Comparison of ENCODE assay signal across 43 mouse cellular contexts in genomic region chr9:39523616-39524285, GRCm38 (mm10). TPM values are rescaled to one million over a fixed set of nuclear protein-coding genes. Genes with fewer than 3 reads are reported as not detected.
DNase-seq lines count a peak whose midpoint lies in the region; ATAC-seq and TF ChIP-seq lines count a peak whose summit lies in the region.
"Had no signal": no experiment of that assay in that cellular context is flagged by ENCODE, and none has a peak within 500 bp of the region (broad histone marks: within the 10 kb centered on the region; RNA-seq: fewer than 3 reads in every experiment).

No protein-coding gene starts in this region.

- no peak for ATAC-seq in hindbrain, postnatal 0 days
- ATAC-seq in hindbrain, embryonic 16.5 days, result no peak
- no peak for ATAC-seq in lung, postnatal 0 days
- ATAC-seq: activated CD4-positive, CD25-positive, alpha-beta regulatory T cell, adult 4 months; inflammation-experienced regulatory T-cells, adult 6 months; liver, embryonic 12.5 days; liver, postnatal 0 days had no signal

- H3K27ac ChIP-seq in hindbrain, postnatal 0 days, result no peak overlapping the region
- no peak overlapping the region for H3K27ac ChIP-seq in hindbrain, embryonic 16.5 days (ENCODE audit: low read depth, low read length)
- H3K27ac ChIP-seq in lung, postnatal 0 days (ENCODE audit: low read length), result no peak overlapping the region
- H3K27ac ChIP-seq: embryonic facial prominence, embryonic 12.5 days; heart, adult 2 months; hindbrain, embryonic 13.5 days; limb, embryonic 13.5 days; liver, embryonic 12.5 days; midbrain, embryonic 12.5 days; neural tube, embryonic 15.5 days had no signal

- no peak for TF ChIP-seq CTCF in hindbrain, postnatal 0 days (IDR thresholded peaks at IDR 0.05; ENCODE audit: low read depth)
- TF ChIP-seq CTCF in lung, postnatal 0 days (IDR thresholded peaks at IDR 0.05), result no peak
- no peak for TF ChIP-seq CTCF in brain, embryonic 14.5 days (IDR thresholded peaks at IDR 0.05; ENCODE audit: borderline replicate concordance, extremely low read depth, insufficient read depth, insufficient read length)

- TF ChIP-seq POLR2A in brain, embryonic 14.5 days (IDR thresholded peaks at IDR 0.05; ENCODE audit: borderline replicate concordance, extremely low read depth, insufficient read depth, insufficient read length, poor library complexity, severe bottlenecking), result no peak

- H3K9ac ChIP-seq in hindbrain, postnatal 0 days (replicated peaks; ENCODE audit: low read length), result no peak overlapping the region
- H3K9ac ChIP-seq in hindbrain, embryonic 16.5 days (ENCODE audit: low read depth, low read length), result no peak overlapping the region
- H3K9ac ChIP-seq in lung, postnatal 0 days (replicated peaks; ENCODE audit: low read depth), result no peak overlapping the region
- H3K9ac ChIP-seq: embryonic facial prominence, embryonic 12.5 days; heart, embryonic 12.5 days; hindbrain, embryonic 13.5 days; limb, embryonic 13.5 days; liver, embryonic 12.5 days; liver, postnatal 0 days; midbrain, embryonic 12.5 days; neural tube, embryonic 15.5 days had no signal

- no peaks in the 10 kb centered on the region for H3K27me3 ChIP-seq in hindbrain, postnatal 0 days (ENCODE audit: insufficient read depth, low read length)
- no peaks in the 10 kb centered on the region for H3K27me3 ChIP-seq in hindbrain, embryonic 16.5 days (replicated peaks; ENCODE audit: control insufficient read depth, insufficient read depth, low read length)
- H3K27me3 ChIP-seq in lung, postnatal 0 days (replicated peaks; ENCODE audit: insufficient read depth, low read length), result no peaks in the 10 kb centered on the region
- H3K27me3 ChIP-seq: embryonic facial prominence, embryonic 12.5 days; heart, embryonic 12.5 days; hindbrain, embryonic 13.5 days; limb, embryonic 13.5 days; liver, embryonic 12.5 days; midbrain, embryonic 12.5 days; neural tube, embryonic 15.5 days had no signal

- WGBS in hindbrain, postnatal 0 days, result 73% methylated on average over 1 of the region's 1 CpGs
- 63% methylated on average over 1 of the region's 1 CpGs for whole genome bisulfite sequencing in hindbrain, embryonic 16.5 days
- 60% methylated on average over 1 of the region's 1 CpGs for WGBS in lung, postnatal 0 days

- no peak overlapping the region for H3K4me3 ChIP-seq in hindbrain, postnatal 0 days (ENCODE audit: low read length)
- H3K4me3 ChIP-seq in hindbrain, embryonic 16.5 days (ENCODE audit: low read length), result no peak overlapping the region
- H3K4me3 ChIP-seq in lung, postnatal 0 days (ENCODE audit: low read depth, low read length), result no peak overlapping the region
- H3K4me3 ChIP-seq: embryonic facial prominence, embryonic 12.5 days; erythroblast, embryonic 14.5 days; heart, adult 2 months; heart, embryonic 12.5 days; hindbrain, embryonic 13.5 days; limb, embryonic 13.5 days; liver, embryonic 12.5 days; midbrain, embryonic 12.5 days; neural tube, embryonic 15.5 days had no signal

- no peaks in the 10 kb centered on the region for H3K36me3 ChIP-seq in hindbrain, postnatal 0 days (ENCODE audit: insufficient read depth, low read length)
- no peaks in the 10 kb centered on the region for H3K36me3 ChIP-seq in hindbrain, embryonic 16.5 days (ENCODE audit: control insufficient read depth, insufficient read depth, low read length)
- no peaks in the 10 kb centered on the region for H3K36me3 ChIP-seq in lung, postnatal 0 days (ENCODE audit: insufficient read depth, low read length)
- H3K36me3 ChIP-seq: embryonic facial prominence, embryonic 12.5 days; heart, embryonic 12.5 days; hindbrain, embryonic 13.5 days; limb, embryonic 13.5 days; liver, embryonic 12.5 days; midbrain, embryonic 12.5 days; neural tube, embryonic 15.5 days had no signal

- no peak overlapping the region for H3K4me2 ChIP-seq in hindbrain, postnatal 0 days (ENCODE audit: low read depth, low read length)
- no peak overlapping the region for H3K4me2 ChIP-seq in hindbrain, embryonic 16.5 days (ENCODE audit: low read length)
- no peak overlapping the region for H3K4me2 ChIP-seq in lung, postnatal 0 days (replicated peaks; ENCODE audit: low read depth, low read length)
- H3K4me2 ChIP-seq: embryonic facial prominence, embryonic 12.5 days; heart, embryonic 12.5 days; hindbrain, embryonic 13.5 days; limb, embryonic 13.5 days; liver, embryonic 12.5 days; midbrain, embryonic 12.5 days; neural tube, embryonic 15.5 days had no signal

- H3K9me3 ChIP-seq in hindbrain, postnatal 0 days (ENCODE audit: low read length), result no peaks in the 10 kb centered on the region
- H3K9me3 ChIP-seq in hindbrain, embryonic 16.5 days (ENCODE audit: control insufficient read depth, low read length), result no peaks in the 10 kb centered on the region
- no peaks in the 10 kb centered on the region for H3K9me3 ChIP-seq in lung, postnatal 0 days (ENCODE audit: low read length)
- H3K9me3 ChIP-seq: embryonic facial prominence, embryonic 12.5 days; heart, embryonic 12.5 days; hindbrain, embryonic 13.5 days; limb, embryonic 13.5 days; liver, embryonic 12.5 days; midbrain, embryonic 12.5 days; neural tube, embryonic 15.5 days had no signal

- no peak for TF ChIP-seq EP300 in lung, postnatal 0 days (IDR thresholded peaks at IDR 0.05)

- no peaks in the 10 kb centered on the region for H3K4me1 ChIP-seq in hindbrain, postnatal 0 days (ENCODE audit: insufficient read depth, low read length)
- H3K4me1 ChIP-seq in hindbrain, embryonic 16.5 days (ENCODE audit: control insufficient read depth, insufficient read depth, low read depth, low read length), result no peaks in the 10 kb centered on the region
- H3K4me1 ChIP-seq in lung, postnatal 0 days (ENCODE audit: insufficient read depth, low read depth, low read length), result no peaks in the 10 kb centered on the region
- H3K4me1 ChIP-seq: embryonic facial prominence, embryonic 12.5 days; heart, embryonic 12.5 days; hindbrain, embryonic 13.5 days; limb, embryonic 13.5 days; liver, embryonic 12.5 days; midbrain, embryonic 12.5 days; neural tube, embryonic 15.5 days had no signal

- peak; percentile 22 for DNase-seq in hindbrain, postnatal 0 days (ENCODE audit: low spot score)
- DNase-seq in lung, postnatal 0 days (ENCODE audit: low spot score), result peak; percentile 19
- DNase-seq in lung, postnatal 25 days (ENCODE audit: low spot score), result no peak
- peak; percentile 11 for DNase-seq in brain, embryonic 14.5 days (ENCODE audit: low read depth)
- peak; percentile 14 for DNase-seq in lung, postnatal 10 days
- DNase-seq in kidney, postnatal 10 days, result no peak
- DNase-seq: adrenal gland, adult 2 months; adrenal gland, postnatal 36 days; B cell, adult 2 months; cerebellum, adult 8-10 months; cerebellum, postnatal 25 days; heart, adult 2 months; heart, postnatal 4 days; kidney, adult 11 months; kidney, postnatal 25 days; liver, postnatal 0 days; retina, postnatal 1 day; right cerebral cortex, postnatal 25 days; thymus, postnatal 4 days had no signal

RNA-seq across cellular contexts. Expression of gene Olfr957, which starts 8.1 kb away (rescaled TPM):
- not detected in 2 replicates for total RNA-seq in hindbrain, postnatal 0 days (2014; rRNA removed)
- polyA plus RNA-seq in hindbrain, postnatal 0 days (2015; fragmentation: Nextera tagmentation; extraction: Ambion mirVana), result not detected in 2 replicates
- not detected in 2 replicates for polyA plus RNA-seq in hindbrain, embryonic 16.5 days (2015; fragmentation: Nextera tagmentation; extraction: Ambion mirVana)
- not detected in 2 replicates for polyA plus RNA-seq in lung, postnatal 0 days (2015; fragmentation: Nextera tagmentation; extraction: Ambion mirVana)
- polyA plus RNA-seq in brain, embryonic 14.5 days (2012; rRNA removed), result not detected in 2 replicates
- total RNA-seq: adrenal gland, adult 2 months; adrenal gland, postnatal 36 days; gastrocnemius, adult 18-20 months; gastrocnemius, postnatal 4 days; heart, adult 2 months; heart, postnatal 4 days; layer of hippocampus, adult 18-20 months; layer of hippocampus, postnatal 10 days; left cerebral cortex, adult 18-20 months; left cerebral cortex, postnatal 25 days; megakaryocyte, adult 5-6 weeks had no signal
- polyA plus RNA-seq: activated CD4-positive, CD25-positive, alpha-beta regulatory T cell, adult 4 months; adrenal gland, adult 2 months; embryonic facial prominence, embryonic 12.5 days; erythroblast, embryonic 14.5 days; forebrain, embryonic 11.5 days; frontal cortex, adult 2 months; heart, adult 2 months; heart, embryonic 12.5 days; heart, postnatal 0 days; hindbrain, embryonic 13.5 days; inflammation-experienced regulatory T-cells, adult 6 months; kidney, embryonic 14.5 days; limb, embryonic 13.5 days; liver, embryonic 12.5 days; liver, postnatal 0 days; midbrain, embryonic 12.5 days; neural tube, embryonic 15.5 days; spleen, adult 2 months; thymus, postnatal 0 days had no signal

RNA-seq across cellular contexts. Expression of gene Olfr44, which starts 30.0 kb away (rescaled TPM):
- total RNA-seq in hindbrain, postnatal 0 days (2014; rRNA removed), result not detected in 2 replicates
- polyA plus RNA-seq in hindbrain, postnatal 0 days (2015; fragmentation: Nextera tagmentation; extraction: Ambion mirVana), result not detected in 2 replicates
- polyA plus RNA-seq in hindbrain, embryonic 16.5 days (2015; fragmentation: Nextera tagmentation; extraction: Ambion mirVana), result not detected in 2 replicates
- not detected in 2 replicates for polyA plus RNA-seq in lung, postnatal 0 days (2015; fragmentation: Nextera tagmentation; extraction: Ambion mirVana)
- not detected in 2 replicates for polyA plus RNA-seq in brain, embryonic 14.5 days (2012; rRNA removed)
- total RNA-seq: adrenal gland, adult 2 months; adrenal gland, postnatal 36 days; gastrocnemius, adult 18-20 months; gastrocnemius, postnatal 4 days; heart, adult 2 months; heart, postnatal 4 days; layer of hippocampus, adult 18-20 months; layer of hippocampus, postnatal 10 days; left cerebral cortex, adult 18-20 months; left cerebral cortex, postnatal 25 days; megakaryocyte, adult 5-6 weeks had no signal
- polyA plus RNA-seq: activated CD4-positive, CD25-positive, alpha-beta regulatory T cell, adult 4 months; adrenal gland, adult 2 months; embryonic facial prominence, embryonic 12.5 days; erythroblast, embryonic 14.5 days; forebrain, embryonic 11.5 days; frontal cortex, adult 2 months; heart, adult 2 months; heart, embryonic 12.5 days; heart, postnatal 0 days; hindbrain, embryonic 13.5 days; inflammation-experienced regulatory T-cells, adult 6 months; kidney, embryonic 14.5 days; limb, embryonic 13.5 days; liver, embryonic 12.5 days; liver, postnatal 0 days; midbrain, embryonic 12.5 days; neural tube, embryonic 15.5 days; spleen, adult 2 months; thymus, postnatal 0 days had no signal

RNA-seq across cellular contexts. Expression of gene Olfr958, which starts 30.1 kb away (rescaled TPM):
- not detected in 2 replicates for total RNA-seq in hindbrain, postnatal 0 days (2014; rRNA removed)
- not detected in 2 replicates for polyA plus RNA-seq in hindbrain, postnatal 0 days (2015; fragmentation: Nextera tagmentation; extraction: Ambion mirVana)
- not detected in 2 replicates for polyA plus RNA-seq in hindbrain, embryonic 16.5 days (2015; fragmentation: Nextera tagmentation; extraction: Ambion mirVana)
- polyA plus RNA-seq in lung, postnatal 0 days (2015; fragmentation: Nextera tagmentation; extraction: Ambion mirVana), result not detected in 2 replicates
- not detected in 2 replicates for polyA plus RNA-seq in brain, embryonic 14.5 days (2012; rRNA removed)
- total RNA-seq: adrenal gland, adult 2 months; adrenal gland, postnatal 36 days; gastrocnemius, adult 18-20 months; gastrocnemius, postnatal 4 days; heart, adult 2 months; heart, postnatal 4 days; layer of hippocampus, adult 18-20 months; layer of hippocampus, postnatal 10 days; left cerebral cortex, adult 18-20 months; left cerebral cortex, postnatal 25 days; megakaryocyte, adult 5-6 weeks had no signal
- polyA plus RNA-seq: activated CD4-positive, CD25-positive, alpha-beta regulatory T cell, adult 4 months; adrenal gland, adult 2 months; embryonic facial prominence, embryonic 12.5 days; erythroblast, embryonic 14.5 days; forebrain, embryonic 11.5 days; frontal cortex, adult 2 months; heart, adult 2 months; heart, embryonic 12.5 days; heart, postnatal 0 days; hindbrain, embryonic 13.5 days; inflammation-experienced regulatory T-cells, adult 6 months; kidney, embryonic 14.5 days; limb, embryonic 13.5 days; liver, embryonic 12.5 days; liver, postnatal 0 days; midbrain, embryonic 12.5 days; neural tube, embryonic 15.5 days; spleen, adult 2 months; thymus, postnatal 0 days had no signal

RNA-seq across cellular contexts. Expression of gene Olfr959, which starts 51.6 kb away (rescaled TPM):
- total RNA-seq in hindbrain, postnatal 0 days (2014; rRNA removed), result 3.6 TPM in 1 of 2 replicates, not detected in the other
- not detected in 2 replicates for polyA plus RNA-seq in hindbrain, postnatal 0 days (2015; fragmentation: Nextera tagmentation; extraction: Ambion mirVana)
- polyA plus RNA-seq in hindbrain, embryonic 16.5 days (2015; fragmentation: Nextera tagmentation; extraction: Ambion mirVana), result not detected in 2 replicates
- not detected in 2 replicates for polyA plus RNA-seq in lung, postnatal 0 days (2015; fragmentation: Nextera tagmentation; extraction: Ambion mirVana)
- not detected in 2 replicates for polyA plus RNA-seq in brain, embryonic 14.5 days (2012; rRNA removed)
- total RNA-seq: adrenal gland, adult 2 months; adrenal gland, postnatal 36 days; gastrocnemius, adult 18-20 months; gastrocnemius, postnatal 4 days; heart, adult 2 months; heart, postnatal 4 days; layer of hippocampus, adult 18-20 months; layer of hippocampus, postnatal 10 days; left cerebral cortex, adult 18-20 months; left cerebral cortex, postnatal 25 days; megakaryocyte, adult 5-6 weeks had no signal
- polyA plus RNA-seq: activated CD4-positive, CD25-positive, alpha-beta regulatory T cell, adult 4 months; adrenal gland, adult 2 months; embryonic facial prominence, embryonic 12.5 days; erythroblast, embryonic 14.5 days; forebrain, embryonic 11.5 days; frontal cortex, adult 2 months; heart, adult 2 months; heart, embryonic 12.5 days; heart, postnatal 0 days; hindbrain, embryonic 13.5 days; inflammation-experienced regulatory T-cells, adult 6 months; kidney, embryonic 14.5 days; limb, embryonic 13.5 days; liver, embryonic 12.5 days; liver, postnatal 0 days; midbrain, embryonic 12.5 days; spleen, adult 2 months; thymus, postnatal 0 days had no signal

RNA-seq across cellular contexts. Expression of gene Olfr955, which starts 52.0 kb away (rescaled TPM):
- not detected in 2 replicates for total RNA-seq in hindbrain, postnatal 0 days (2014; rRNA removed)
- polyA plus RNA-seq in hindbrain, postnatal 0 days (2015; fragmentation: Nextera tagmentation; extraction: Ambion mirVana), result not detected in 2 replicates
- polyA plus RNA-seq in hindbrain, embryonic 16.5 days (2015; fragmentation: Nextera tagmentation; extraction: Ambion mirVana), result not detected in 2 replicates
- not detected in 2 replicates for polyA plus RNA-seq in lung, postnatal 0 days (2015; fragmentation: Nextera tagmentation; extraction: Ambion mirVana)
- polyA plus RNA-seq in brain, embryonic 14.5 days (2012; rRNA removed), result not detected in 2 replicates
- total RNA-seq: adrenal gland, adult 2 months; adrenal gland, postnatal 36 days; gastrocnemius, adult 18-20 months; gastrocnemius, postnatal 4 days; heart, adult 2 months; heart, postnatal 4 days; layer of hippocampus, adult 18-20 months; layer of hippocampus, postnatal 10 days; left cerebral cortex, adult 18-20 months; left cerebral cortex, postnatal 25 days; megakaryocyte, adult 5-6 weeks had no signal
- polyA plus RNA-seq: activated CD4-positive, CD25-positive, alpha-beta regulatory T cell, adult 4 months; adrenal gland, adult 2 months; embryonic facial prominence, embryonic 12.5 days; erythroblast, embryonic 14.5 days; forebrain, embryonic 11.5 days; frontal cortex, adult 2 months; heart, adult 2 months; heart, embryonic 12.5 days; heart, postnatal 0 days; hindbrain, embryonic 13.5 days; inflammation-experienced regulatory T-cells, adult 6 months; kidney, embryonic 14.5 days; limb, embryonic 13.5 days; liver, embryonic 12.5 days; liver, postnatal 0 days; midbrain, embryonic 12.5 days; neural tube, embryonic 15.5 days; spleen, adult 2 months; thymus, postnatal 0 days had no signal

Comparison
In these comparisons a context has a peak if more than half of its experiments do, and no peak if none do; other contexts are left out.
1. DNase-seq: peak in hindbrain, postnatal 0 days (single experiment), lung, postnatal 0 days (single experiment), brain, embryonic 14.5 days (single experiment) and lung, postnatal 10 days (single experiment); none in lung, postnatal 25 days (single experiment) and kidney, postnatal 10 days (single experiment).